Mouse (Mus musculus): ENCODE measurements around the gene Dctn5. TPM values are rescaled to one million over a fixed set of nuclear protein-coding genes. Genes with fewer than 3 reads are reported as not detected.
"Not testable (repeated sequence)": the region's sequence is repeated elsewhere in the genome, so short reads cannot be mapped to it uniquely, and the experiment has no call there.

Gene Dctn5
- polyA plus RNA-seq (2015; fragmentation: Nextera tagmentation; extraction: Ambion mirVana) = 128 and 129 TPM in 2 replicates

DNA sequence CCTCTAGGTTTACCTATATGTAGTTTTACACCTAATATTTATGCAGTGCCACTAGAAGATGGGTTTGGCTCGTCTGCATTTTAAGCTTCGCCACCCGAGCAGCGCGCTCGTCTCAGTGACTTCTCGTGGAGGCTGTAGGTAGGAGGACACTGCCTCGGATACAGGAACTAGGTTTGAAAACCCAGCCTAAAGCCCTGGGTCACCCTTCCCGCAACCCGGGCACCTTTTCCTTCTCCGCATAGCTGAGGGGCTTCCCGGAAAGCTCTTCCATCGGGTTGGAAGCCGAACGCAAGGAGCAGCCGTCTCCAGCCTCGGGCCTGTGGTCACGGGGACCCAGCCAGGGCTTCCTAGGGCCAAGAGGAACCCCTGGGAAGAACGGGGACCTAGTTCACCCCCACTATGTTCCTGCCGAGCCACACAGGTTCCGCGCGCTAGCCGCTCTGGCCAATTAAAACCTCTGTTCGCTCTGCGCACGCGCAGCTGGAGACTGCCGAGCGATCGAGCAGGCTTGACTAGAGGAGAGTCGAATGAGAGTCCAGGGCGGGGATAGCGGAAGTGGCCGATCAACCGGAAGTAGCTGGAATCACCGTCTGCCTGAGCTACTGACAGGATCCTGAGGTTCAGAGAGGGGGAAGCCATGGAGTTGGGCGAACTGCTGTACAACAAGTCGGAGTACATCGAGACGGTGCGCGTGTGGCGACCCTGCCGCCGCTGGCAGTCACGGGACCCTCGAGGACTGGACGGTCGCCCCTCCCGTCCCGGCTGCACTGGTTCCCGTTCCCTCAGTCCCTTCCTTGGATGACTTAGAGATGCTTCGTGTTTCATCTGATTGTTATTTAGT lies at the start of gene Dctn5, which contains the start of gene Palb2:
TSS of gene Dctn5 (plus strand) at position 545 of the 841 bp plus-strand sequence.
TSS of gene Palb2 (minus strand) at position 489 of the 841 bp plus-strand sequence.
- H3K4me2 ChIP-seq = peak within 1 kb of the TSS; percentile 81
- under 1% methylated on average over 54 of the region's 54 CpGs for WGBS
- peak within 1 kb of the TSS; percentile 80 for H3K27ac ChIP-seq
- H3K4me1 ChIP-seq = peaks cover 9% of the 10 kb centered on the region
- peak; percentile 96 for ATAC-seq (ENCODE audit: insufficient number of reproducible peaks, insufficient read depth, low FRiP score, low TSS enrichment, low read depth)
- H3K9me3 ChIP-seq = no peaks in the 10 kb centered on the region
- peak within 1 kb of the TSS; percentile 91 for H3K9ac ChIP-seq
- no peaks in the 10 kb centered on the region for H3K27me3 ChIP-seq
- peaks cover 42% of the 10 kb centered on the region for H3K36me3 ChIP-seq
- peak within 1 kb of the TSS; percentile 93 for H3K4me3 ChIP-seq

DNA sequence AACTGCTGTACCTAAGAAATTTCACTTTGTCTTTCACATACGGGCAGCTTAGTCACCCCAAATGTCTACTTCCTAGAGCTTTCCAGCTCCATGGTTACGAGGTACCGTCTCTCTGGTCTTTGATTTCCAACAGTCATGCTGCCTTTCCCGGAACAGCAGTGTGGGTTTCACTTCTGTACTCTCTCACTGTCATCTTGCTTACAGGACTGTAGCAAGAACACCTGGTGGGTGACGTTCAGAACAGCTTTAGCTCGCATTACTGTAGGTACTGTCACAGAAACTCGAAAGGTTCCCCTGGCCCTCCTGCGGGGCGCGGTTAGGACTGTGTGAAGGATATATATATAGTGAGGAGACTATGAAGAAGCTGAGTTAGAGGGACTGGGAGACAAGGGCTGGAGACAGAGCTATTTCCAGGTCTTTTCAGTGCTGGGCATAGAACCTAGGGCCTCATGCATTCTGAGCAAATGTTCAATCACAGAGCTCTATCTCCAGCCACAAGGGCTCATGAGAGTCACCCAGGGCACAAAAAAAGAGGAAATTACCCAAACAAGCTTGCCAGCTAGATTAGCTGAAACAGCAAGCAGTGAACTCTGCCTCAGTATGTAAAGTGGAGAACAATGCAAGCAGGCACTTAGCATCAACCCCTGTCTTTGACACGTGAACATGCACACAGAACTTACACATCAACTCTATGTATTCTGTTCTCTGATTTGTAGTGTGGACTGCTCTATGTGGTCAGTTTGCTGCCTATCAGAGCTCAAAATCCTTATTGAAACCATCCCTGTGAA lies 45.5 kb upstream of the Dctn5 start:
- Histone ChIP-seq H3K9ac (no peak overlapping the region), H3K27me3 (no peaks in the 10 kb centered on the region), H3K4me1 (no peaks in the 10 kb centered on the region), H3K4me2 (no peak overlapping the region), H3K36me3 (peaks cover 87% of the 10 kb centered on the region), H3K27ac (no peak overlapping the region), H3K4me3 (no peak overlapping the region), H3K9me3 (no peaks in the 10 kb centered on the region)
- ATAC-seq (ENCODE audit: insufficient number of reproducible peaks, insufficient read depth, low FRiP score, low TSS enrichment, low read depth) = no peak
- WGBS = 91% methylated on average over 11 of the region's 11 CpGs

DNA sequence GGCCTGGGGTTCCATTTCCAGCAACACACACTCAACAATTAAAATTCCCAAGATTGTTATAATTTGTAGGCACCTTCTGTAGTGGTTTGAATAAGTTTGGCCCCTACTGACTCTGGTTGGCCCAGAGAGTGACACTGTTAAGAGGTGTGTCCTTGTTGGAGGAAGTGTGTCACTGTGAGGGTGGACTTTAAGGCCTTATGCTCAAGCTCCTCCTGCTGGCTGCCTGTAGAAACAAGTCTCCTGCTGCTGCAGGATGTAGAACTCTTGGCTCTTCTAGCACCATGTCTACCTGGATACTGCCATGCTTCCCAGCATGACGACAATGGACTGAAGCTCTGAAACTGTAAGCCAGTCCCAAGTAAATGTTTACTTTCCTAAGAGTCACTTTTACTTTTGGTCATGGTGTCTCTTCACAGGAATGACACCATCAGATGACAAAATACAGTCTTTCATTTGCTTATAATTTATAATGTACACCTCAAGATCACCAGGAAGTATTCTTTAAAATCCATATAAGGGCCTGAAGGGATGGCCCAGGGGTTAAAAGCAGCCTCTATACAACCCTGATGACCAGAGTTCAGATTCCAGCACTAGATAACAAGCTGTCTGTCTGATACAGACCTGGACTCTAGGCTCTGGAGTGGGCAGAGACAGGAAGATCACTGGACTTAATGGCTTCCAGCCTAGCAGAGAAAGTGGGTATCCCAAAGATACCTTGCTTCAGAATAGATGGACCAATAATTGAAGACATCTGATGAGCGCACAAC lies 38.1 kb upstream of the Dctn5 start:
- H3K36me3 ChIP-seq = peaks cover 82% of the 10 kb centered on the region
- no peak for ATAC-seq (ENCODE audit: insufficient number of reproducible peaks, insufficient read depth, low FRiP score, low TSS enrichment, low read depth)

DNA sequence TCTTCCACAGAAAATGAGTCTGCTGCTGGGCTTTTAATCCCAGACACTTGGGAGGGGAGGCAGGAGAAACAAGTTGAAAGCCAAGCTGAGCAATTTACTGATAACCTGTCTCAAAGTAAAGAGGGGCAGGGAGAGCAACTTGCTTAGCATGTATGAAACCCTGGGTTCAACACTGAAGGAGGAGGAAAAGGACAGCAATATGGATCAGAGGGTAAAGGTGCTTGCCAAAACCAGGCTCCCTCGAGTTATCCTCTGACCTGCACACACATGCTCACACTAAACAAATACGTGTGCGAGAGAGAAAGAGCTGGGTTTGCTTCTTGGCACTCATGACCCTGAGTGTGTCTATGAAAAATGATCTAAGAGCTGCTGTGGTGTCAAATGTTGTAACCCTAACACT lies 34.8 kb upstream of the Dctn5 start:
- no peak overlapping the region for H3K27ac ChIP-seq
- H3K9me3 ChIP-seq = no peaks in the 10 kb centered on the region
- no peak overlapping the region for H3K4me2 ChIP-seq
- H3K9ac ChIP-seq = no peak overlapping the region
- H3K4me1 ChIP-seq = peaks cover 13% of the 10 kb centered on the region
- WGBS = 94% methylated on average over 3 of the region's 3 CpGs
- peaks cover 51% of the 10 kb centered on the region for H3K36me3 ChIP-seq
- ATAC-seq (ENCODE audit: insufficient number of reproducible peaks, insufficient read depth, low FRiP score, low TSS enrichment, low read depth) = no peak
- no peak overlapping the region for H3K4me3 ChIP-seq
- no peaks in the 10 kb centered on the region for H3K27me3 ChIP-seq

More for the DNA sequence above, 38.1 kb upstream of the Dctn5 start:
- Histone ChIP-seq H3K4me1 (peaks cover under 1% of the 10 kb centered on the region), H3K27ac (no peak overlapping the region), H3K4me2 (no peak overlapping the region), H3K9ac (no peak overlapping the region), H3K27me3 (no peaks in the 10 kb centered on the region), H3K4me3 (no peak overlapping the region), H3K9me3 (no peaks in the 10 kb centered on the region)
- WGBS = 95% methylated on average over 2 of the region's 2 CpGs

DNA sequence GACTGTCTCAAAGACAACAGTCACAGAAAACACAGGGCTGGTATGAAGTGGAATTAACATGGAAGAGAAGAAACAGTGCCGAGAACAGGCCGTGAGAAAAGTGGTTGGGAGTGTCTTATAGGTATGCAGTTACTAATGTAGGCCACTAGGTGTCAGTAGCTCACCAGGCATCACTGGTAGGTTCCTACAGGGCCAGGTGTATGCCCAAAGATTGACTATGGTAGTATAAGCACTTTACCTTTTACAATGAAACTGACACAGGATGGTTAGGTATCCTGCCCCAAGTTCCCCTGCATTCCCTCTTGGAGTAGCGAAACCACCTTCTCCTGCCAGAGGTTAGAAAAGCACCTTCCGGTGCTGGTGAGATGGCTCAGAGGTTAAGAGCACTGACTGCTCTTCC lies 33.6 kb upstream of the Dctn5 start:
- Histone ChIP-seq H3K9ac (no peak overlapping the region), H3K4me1 (peaks cover 13% of the 10 kb centered on the region), H3K27me3 (no peaks in the 10 kb centered on the region), H3K4me3 (no peak overlapping the region; the same call in 1 of the 2 replicates), H3K27ac (no peak overlapping the region), H3K9me3 (no peaks in the 10 kb centered on the region), H3K36me3 (peaks cover 43% of the 10 kb centered on the region), H3K4me2 (no peak overlapping the region)
- ATAC-seq (ENCODE audit: insufficient number of reproducible peaks, insufficient read depth, low FRiP score, low TSS enrichment, low read depth) = no peak
- 61% methylated on average over 4 of the region's 4 CpGs for WGBS

DNA sequence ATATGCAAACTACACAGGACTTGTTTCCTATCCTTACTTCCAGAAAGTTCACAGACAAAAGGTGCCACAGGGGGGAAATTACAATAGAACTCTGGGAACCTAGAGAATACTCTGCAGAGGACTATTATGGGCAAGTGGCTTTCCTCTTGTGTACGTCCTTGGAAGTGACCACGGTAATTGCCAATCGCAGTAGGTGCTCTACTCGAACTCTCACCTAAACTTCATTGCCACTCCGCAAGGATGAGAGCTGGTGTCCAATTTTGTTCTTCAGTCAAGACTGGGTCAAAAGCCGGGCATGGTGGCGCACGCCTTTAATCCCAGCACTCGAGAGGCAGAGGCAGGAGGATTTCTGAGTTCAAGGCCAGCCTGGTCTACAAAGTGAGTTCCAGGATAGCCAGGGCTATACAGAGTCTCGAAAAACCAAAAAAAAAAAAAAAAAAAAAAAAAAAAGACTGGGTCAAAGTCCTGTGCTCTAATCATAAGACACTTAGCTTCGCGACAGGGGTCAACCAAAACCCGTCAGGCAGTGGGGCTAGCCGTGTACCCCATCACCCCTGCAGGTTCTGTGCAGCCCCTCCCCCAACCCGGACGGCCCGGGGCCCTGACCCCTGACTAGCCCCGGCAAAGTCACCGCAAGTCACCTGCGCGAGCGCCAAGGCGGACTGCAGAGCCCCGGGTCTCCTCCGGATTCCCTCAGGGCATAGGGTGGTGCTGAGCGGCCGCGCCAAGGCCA lies 31.7 kb upstream of the Dctn5 start:
- 5% methylated on average over 28 of the region's 28 CpGs for WGBS
- H3K27me3 ChIP-seq, H3K9me3 ChIP-seq, H3K27ac ChIP-seq: not testable (repeated sequence)
- Histone ChIP-seq H3K4me3 (peak overlapping the region; percentile 71), H3K4me1 (peaks cover 13% of the 10 kb centered on the region), H3K4me2 (peak overlapping the region; percentile 90), H3K9ac (peak overlapping the region; percentile 90), H3K36me3 (peaks cover 23% of the 10 kb centered on the region)
- peak; percentile 40; the same call in 1 of the 2 replicates for ATAC-seq (ENCODE audit: insufficient number of reproducible peaks, insufficient read depth, low FRiP score, low TSS enrichment, low read depth)

DNA sequence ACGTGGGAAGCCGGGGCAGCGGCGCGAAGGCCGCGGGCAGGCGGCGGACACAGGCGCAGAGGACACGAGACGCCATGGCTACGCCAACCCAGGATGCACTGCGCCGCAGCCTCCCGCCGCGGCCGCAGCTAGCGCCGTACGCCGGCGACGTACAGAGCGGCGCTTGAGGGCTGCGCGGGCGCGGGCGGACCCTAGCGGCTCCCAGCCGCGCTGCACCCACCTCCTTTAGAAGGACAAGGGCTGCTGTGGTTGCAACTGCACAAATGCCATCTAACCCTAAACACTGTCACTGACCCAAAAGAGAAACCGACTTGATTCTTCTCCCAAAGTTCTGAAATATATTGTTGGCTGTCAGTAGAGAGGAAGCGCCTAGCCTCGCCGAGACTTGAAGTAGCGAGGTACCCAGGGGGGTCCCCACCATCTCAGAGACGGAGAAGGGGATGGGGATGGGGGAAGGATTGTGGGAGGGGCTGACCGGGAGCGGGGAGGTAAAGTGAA lies 31.0 kb upstream of the Dctn5 start, which contains the start of gene Ndufab1:
TSS of gene Ndufab1 (minus strand) at position 140 of the 498 bp plus-strand sequence.
- Histone ChIP-seq H3K4me2 (peak within 1 kb of the TSS; percentile 90), H3K27me3 (no peaks in the 10 kb centered on the region), H3K9ac (peak within 1 kb of the TSS; percentile 90), H3K4me1 (peaks cover 13% of the 10 kb centered on the region), H3K9me3 (no peaks in the 10 kb centered on the region), H3K27ac (no peak within 1 kb of the TSS), H3K4me3 (peak within 1 kb of the TSS; percentile 71), H3K36me3 (peaks cover 20% of the 10 kb centered on the region)
- ATAC-seq (ENCODE audit: insufficient number of reproducible peaks, insufficient read depth, low FRiP score, low TSS enrichment, low read depth) = peak; percentile 96
- WGBS = under 1% methylated on average over 43 of the region's 43 CpGs

DNA sequence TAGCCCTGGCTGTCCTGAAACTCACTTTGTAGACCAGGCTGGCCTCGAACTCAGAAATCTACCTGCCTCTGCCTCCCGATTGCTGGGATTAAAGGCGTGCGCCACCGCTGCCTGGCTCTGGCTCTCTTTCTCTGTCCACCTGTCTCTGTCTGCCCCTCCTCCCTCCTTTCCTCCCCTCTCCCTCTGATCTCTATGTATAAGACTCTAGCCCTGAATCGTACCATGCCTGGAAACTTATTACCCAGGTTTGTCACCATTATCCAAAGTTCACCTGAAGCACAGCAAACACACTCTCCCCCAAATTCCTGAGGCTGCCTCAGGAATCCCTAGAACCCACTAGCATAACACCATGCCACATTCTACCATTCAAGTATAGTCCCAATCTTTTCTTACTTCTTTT lies 24.6 kb upstream of the Dctn5 start:
- WGBS = 91% methylated on average over 6 of the region's 6 CpGs

DNA sequence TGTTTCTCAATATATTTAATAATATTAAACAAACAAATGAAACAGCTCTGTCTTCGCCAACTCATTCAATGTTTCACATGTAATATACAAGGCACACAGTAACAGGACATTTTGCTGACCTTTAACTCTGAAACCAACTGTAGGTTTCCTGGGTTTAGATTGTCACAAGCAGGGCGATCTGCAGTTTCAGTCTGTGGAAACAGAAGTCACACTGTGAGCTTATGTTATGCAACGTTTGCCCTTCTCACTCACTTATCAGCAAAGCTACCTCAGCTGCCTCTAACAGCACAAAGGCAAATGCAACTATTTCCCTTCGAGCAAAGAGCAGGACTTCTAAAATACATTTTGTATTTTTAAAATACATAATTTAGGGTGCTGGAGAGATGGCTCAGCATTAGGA lies 9.3 kb upstream of the Dctn5 start:
- no peak overlapping the region for H3K27ac ChIP-seq
- WGBS = 84% methylated on average over 4 of the region's 4 CpGs
- H3K9me3 ChIP-seq = no peaks in the 10 kb centered on the region
- no peak for ATAC-seq (ENCODE audit: insufficient number of reproducible peaks, insufficient read depth, low FRiP score, low TSS enrichment, low read depth)
- no peak overlapping the region for H3K4me2 ChIP-seq
- H3K27me3 ChIP-seq = no peaks in the 10 kb centered on the region
- peaks cover 79% of the 10 kb centered on the region for H3K36me3 ChIP-seq
- no peak overlapping the region for H3K9ac ChIP-seq
- H3K4me3 ChIP-seq = no peak overlapping the region
- no peaks in the 10 kb centered on the region for H3K4me1 ChIP-seq

More for the DNA sequence above, 24.6 kb upstream of the Dctn5 start:
- Histone ChIP-seq H3K27ac (no peak overlapping the region), H3K9me3 (no peaks in the 10 kb centered on the region), H3K4me1 (no peaks in the 10 kb centered on the region), H3K9ac (no peak overlapping the region), H3K27me3 (no peaks in the 10 kb centered on the region), H3K4me3 (no peak overlapping the region), H3K36me3 (peaks cover 41% of the 10 kb centered on the region), H3K4me2 (no peak overlapping the region)
- ATAC-seq (ENCODE audit: insufficient number of reproducible peaks, insufficient read depth, low FRiP score, low TSS enrichment, low read depth) = no peak

DNA sequence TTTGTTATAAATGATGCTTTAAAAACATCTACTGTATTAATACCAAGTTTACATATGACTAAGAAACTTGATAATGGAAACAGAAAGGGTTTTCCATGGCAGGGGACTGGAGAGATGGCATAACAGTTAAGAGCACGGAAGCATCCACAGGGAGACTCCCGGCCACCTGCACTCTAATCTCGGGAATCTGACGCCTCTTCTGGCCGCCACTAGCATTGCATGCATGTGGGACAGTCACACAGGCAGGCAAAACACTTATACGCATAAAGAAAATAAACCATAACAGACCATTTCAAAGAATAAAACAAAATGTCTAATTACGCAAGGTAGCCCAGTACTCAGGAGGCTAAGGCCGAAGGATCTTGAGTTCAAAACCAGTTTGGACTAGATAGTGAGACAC lies 7.2 kb upstream of the Dctn5 start:
- Histone ChIP-seq H3K36me3 (peaks cover 68% of the 10 kb centered on the region), H3K4me3 (no peak overlapping the region), H3K27ac (no peak overlapping the region), H3K4me1 (no peaks in the 10 kb centered on the region), H3K4me2 (no peak overlapping the region), H3K27me3 (no peaks in the 10 kb centered on the region), H3K9me3 (no peaks in the 10 kb centered on the region), H3K9ac (no peak overlapping the region)
- no peak for ATAC-seq (ENCODE audit: insufficient number of reproducible peaks, insufficient read depth, low FRiP score, low TSS enrichment, low read depth)
- 77% methylated on average over 8 of the region's 8 CpGs for WGBS
